Mouse (Mus musculus): ENCODE data around the gene Foxk1. TPM values are rescaled to one million over a fixed set of nuclear protein-coding genes. Genes with fewer than 3 reads are reported as not detected.

Foxk1 gene
- polyA plus RNA-seq, 1 experiment = 9.1 TPM

DNA sequence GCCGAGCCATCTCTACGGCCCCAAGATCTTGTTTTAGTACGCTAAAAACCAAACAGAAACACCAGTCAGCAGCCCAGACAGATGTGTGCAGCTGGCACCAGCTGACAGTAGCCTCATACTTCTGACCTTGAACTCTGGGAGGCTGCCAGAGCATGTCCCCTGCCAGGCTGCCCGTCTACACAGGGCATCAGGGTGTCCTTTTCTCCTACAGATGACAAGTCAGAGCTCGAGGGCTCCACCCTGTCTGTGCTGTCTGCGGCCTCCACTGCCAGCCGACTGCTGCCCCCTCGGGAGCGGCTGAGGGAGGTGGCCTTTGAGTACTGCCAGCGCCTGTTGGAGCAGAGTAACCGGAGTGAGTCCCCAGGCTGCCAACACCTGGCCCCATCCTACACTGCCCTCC lies 68.5 kb downstream of the Foxk1 start:
- WGBS = 92% methylated on average over 11 of the region's 11 CpGs
- Histone ChIP-seq H3K4me3 (replicated peaks; ENCODE audit: control insufficient read depth, low read depth, low read length) (no peak overlapping the region), H3K4me1 (ENCODE audit: control insufficient read depth, insufficient read depth, low read length) (no peaks in the 10 kb centered on the region), H3K27ac (ENCODE audit: control insufficient read depth, insufficient read depth, low read depth, low read length, poor library complexity) (no peak overlapping the region)
- TF ChIP-seq POLR2A (IDR thresholded peaks at IDR 0.05; ENCODE audit: borderline replicate concordance, control insufficient read depth, low read depth, low read length) = no peak
- no peak for TF ChIP-seq CTCF (IDR thresholded peaks at IDR 0.05; ENCODE audit: control insufficient read depth, insufficient read depth, low read length)

DNA sequence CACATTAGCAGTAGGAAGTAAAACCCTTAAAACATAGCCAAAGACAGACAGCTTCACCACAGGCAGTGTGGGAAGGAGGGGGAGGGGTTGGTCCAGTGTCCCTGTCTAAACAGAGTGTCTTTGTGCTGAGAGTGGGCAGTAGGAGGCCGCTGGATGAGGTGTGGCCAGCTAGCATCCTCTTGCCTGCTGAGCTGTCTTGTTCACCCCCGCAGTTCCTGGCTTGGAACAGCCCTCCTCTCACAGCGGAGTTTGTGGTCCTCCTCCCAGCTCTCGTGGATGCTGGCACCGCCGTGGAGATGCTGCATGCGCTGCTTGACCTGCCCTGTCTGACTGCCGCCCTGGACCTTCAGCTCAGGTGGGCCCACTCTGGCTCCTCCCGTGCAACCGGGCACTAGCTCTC lies 72.4 kb downstream of the Foxk1 start:
- no peak for TF ChIP-seq POLR2A (IDR thresholded peaks at IDR 0.05; ENCODE audit: borderline replicate concordance, control insufficient read depth, low read depth, low read length)
- no peak for TF ChIP-seq CTCF (IDR thresholded peaks at IDR 0.05; ENCODE audit: control insufficient read depth, insufficient read depth, low read length)
- Histone ChIP-seq H3K4me3 (replicated peaks; ENCODE audit: control insufficient read depth, low read depth, low read length) (no peak overlapping the region), H3K4me1 (ENCODE audit: control insufficient read depth, insufficient read depth, low read length) (no peaks in the 10 kb centered on the region), H3K27ac (ENCODE audit: control insufficient read depth, insufficient read depth, low read depth, low read length, poor library complexity) (no peak overlapping the region)
- 87% methylated on average over 10 of the region's 10 CpGs for WGBS

DNA sequence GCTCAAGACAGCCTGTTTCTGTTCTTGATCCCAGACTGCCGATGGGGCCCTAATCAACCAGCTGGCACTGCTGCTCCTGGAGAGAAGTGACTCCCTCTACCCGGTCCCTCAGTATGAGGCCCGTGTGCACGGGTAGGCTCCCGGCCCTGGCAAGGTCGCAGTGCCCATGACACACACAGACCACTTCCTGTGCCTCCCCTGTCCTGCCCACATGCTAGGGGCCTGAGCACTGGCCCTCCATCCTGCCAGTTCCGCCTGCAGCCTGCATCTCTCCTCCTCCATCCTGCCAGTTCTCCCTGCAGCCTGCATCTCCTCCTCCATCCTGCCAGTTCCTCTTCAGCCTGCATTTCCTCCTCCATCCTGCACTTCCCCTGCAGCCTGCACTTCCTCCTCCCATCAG lies 74.4 kb downstream of the Foxk1 start:
- Histone ChIP-seq H3K4me3 (replicated peaks; ENCODE audit: control insufficient read depth, low read depth, low read length) (no peak overlapping the region), H3K27ac (ENCODE audit: control insufficient read depth, insufficient read depth, low read depth, low read length, poor library complexity) (no peak overlapping the region), H3K4me1 (ENCODE audit: control insufficient read depth, insufficient read depth, low read length) (no peaks in the 10 kb centered on the region)
- WGBS = 25% methylated on average over 7 of the region's 7 CpGs
- TF ChIP-seq CTCF (IDR thresholded peaks at IDR 0.05; ENCODE audit: control insufficient read depth, insufficient read depth, low read length) = no peak
- TF ChIP-seq POLR2A (IDR thresholded peaks at IDR 0.05; ENCODE audit: borderline replicate concordance, control insufficient read depth, low read depth, low read length) = no peak

DNA sequence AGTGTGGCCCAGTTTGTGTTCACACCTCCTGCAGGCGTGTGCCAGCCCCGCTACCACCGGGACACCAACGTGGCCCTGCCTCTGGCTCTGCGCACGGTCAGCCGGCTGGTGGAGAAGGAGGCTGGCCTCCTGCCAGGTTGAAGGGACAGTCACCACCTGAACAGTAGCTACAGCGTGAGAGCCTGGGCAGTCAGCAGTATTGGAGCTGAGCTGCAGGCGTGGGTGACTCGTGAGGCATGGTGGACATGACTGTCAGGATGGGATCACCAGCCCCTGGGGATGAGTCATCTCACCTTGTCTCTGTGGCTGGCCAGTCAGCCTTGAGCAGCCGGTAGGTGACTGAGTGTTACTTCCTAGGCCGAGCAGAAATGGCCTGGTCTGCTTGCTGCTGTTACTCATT lies 76.0 kb downstream of the Foxk1 start:
- 87% methylated on average over 12 of the region's 12 CpGs for WGBS
- no peak overlapping the region for H3K4me3 ChIP-seq (replicated peaks; ENCODE audit: control insufficient read depth, low read depth, low read length)
- no peak for TF ChIP-seq CTCF (IDR thresholded peaks at IDR 0.05; ENCODE audit: control insufficient read depth, insufficient read depth, low read length)
- no peak for TF ChIP-seq POLR2A (IDR thresholded peaks at IDR 0.05; ENCODE audit: borderline replicate concordance, control insufficient read depth, low read depth, low read length)
- no peak overlapping the region for H3K27ac ChIP-seq (ENCODE audit: control insufficient read depth, insufficient read depth, low read depth, low read length, poor library complexity)
- no peaks in the 10 kb centered on the region for H3K4me1 ChIP-seq (ENCODE audit: control insufficient read depth, insufficient read depth, low read length)

DNA sequence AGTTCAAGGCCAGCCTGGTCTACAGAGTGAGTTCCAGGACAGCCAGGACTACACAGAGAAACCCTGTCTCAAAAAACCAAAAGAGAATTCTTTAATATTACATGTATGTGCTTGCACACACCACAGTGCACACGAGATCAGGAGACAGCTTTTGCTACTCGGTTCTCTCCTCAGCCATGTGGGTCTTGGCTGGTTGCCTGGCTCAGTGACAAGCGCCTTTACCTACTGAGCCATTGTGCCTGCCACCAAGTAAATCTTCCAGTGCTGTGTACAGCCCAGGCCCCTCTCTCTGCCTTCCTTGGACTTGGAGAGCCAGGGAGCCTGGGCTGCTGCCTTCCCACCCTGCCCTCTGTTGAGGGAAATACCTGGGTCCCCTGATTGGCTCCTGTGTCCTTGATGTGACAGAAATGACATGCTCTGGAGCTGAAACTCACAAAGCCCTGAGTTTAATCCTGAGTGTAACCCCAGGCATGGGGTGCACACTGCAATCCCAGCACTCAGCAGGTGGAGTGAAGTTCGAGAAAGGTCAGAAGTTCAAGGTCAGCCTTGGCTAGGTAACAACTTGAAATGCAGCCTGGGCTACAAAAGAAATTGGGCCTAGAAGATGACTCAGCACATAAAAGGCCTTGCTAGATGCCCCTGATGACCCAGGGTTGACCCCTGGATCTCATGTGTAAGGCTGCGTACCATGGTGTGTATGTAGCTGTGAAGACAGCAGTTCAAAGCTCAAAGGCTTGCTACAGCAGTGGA lies 76.7 kb downstream of the Foxk1 start:
- WGBS = 70% methylated on average over 5 of the region's 5 CpGs
- TF ChIP-seq CTCF (IDR thresholded peaks at IDR 0.05; ENCODE audit: control insufficient read depth, insufficient read depth, low read length) (no peak), POLR2A (IDR thresholded peaks at IDR 0.05; ENCODE audit: borderline replicate concordance, control insufficient read depth, low read depth, low read length) (no peak)
- Histone ChIP-seq H3K4me1 (ENCODE audit: control insufficient read depth, insufficient read depth, low read length) (no peaks in the 10 kb centered on the region), H3K27ac (ENCODE audit: control insufficient read depth, insufficient read depth, low read depth, low read length, poor library complexity) (no peak overlapping the region), H3K4me3 (replicated peaks; ENCODE audit: control insufficient read depth, low read depth, low read length) (no peak overlapping the region)

DNA sequence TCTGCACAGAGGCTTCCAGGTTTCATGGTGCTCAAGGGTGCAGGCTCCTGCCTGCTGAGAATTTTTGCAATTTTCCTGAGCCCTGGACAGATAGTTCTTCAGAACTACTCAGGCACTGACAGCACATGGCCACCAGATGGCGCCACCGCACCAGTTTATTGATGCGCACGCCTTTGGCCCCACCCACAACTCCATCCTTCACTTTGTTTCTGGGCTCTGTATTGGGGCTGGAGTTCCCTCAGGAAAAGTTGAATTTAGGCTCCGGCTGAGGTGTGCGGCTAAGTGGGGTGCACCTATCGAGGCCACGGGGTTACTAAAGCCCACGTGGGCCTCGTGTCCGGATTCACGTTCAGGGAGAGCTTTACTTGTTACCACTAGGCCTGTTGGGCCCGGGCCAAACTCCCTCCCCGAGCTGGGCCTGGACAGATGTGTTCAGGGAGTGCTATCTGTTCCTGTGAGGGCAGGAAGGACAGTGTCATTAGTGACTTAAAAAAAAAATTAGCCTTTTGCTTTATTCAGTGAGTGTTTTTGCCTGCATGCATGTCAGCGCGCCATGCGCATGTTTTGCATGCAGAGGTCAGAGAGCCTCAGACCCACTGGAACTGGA lies 77.6 kb downstream of the Foxk1 start:
- TF ChIP-seq POLR2A (IDR thresholded peaks at IDR 0.05; ENCODE audit: borderline replicate concordance, control insufficient read depth, low read depth, low read length) (no peak), CTCF (IDR thresholded peaks at IDR 0.05; ENCODE audit: control insufficient read depth, insufficient read depth, low read length) (peak; percentile 91)
- WGBS = 37% methylated on average over 17 of the region's 17 CpGs
- Histone ChIP-seq H3K27ac (ENCODE audit: control insufficient read depth, insufficient read depth, low read depth, low read length, poor library complexity) (no peak overlapping the region), H3K4me1 (ENCODE audit: control insufficient read depth, insufficient read depth, low read length) (no peaks in the 10 kb centered on the region), H3K4me3 (replicated peaks; ENCODE audit: control insufficient read depth, low read depth, low read length) (no peak overlapping the region)

DNA sequence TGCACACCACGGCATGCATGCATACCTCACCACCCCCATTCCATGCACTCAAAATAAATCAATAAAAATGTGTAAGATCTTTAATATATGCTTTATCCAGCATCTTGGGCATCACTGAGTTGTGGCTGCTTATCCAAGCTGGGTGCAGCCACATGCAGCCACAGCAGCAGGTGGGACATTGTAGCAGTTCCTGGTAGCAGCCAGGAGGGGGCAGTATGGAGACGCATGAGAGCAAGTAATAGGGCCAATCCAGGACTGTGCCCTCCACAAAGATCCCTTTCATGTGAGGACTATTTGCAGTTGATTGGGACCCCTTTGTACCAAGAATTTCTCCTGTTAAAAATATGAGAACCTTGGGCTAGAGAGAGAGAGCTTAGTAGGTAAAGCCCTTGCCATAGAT lies 81.2 kb downstream of the Foxk1 start:
- H3K4me1 ChIP-seq (ENCODE audit: control insufficient read depth, insufficient read depth, low read length) = no peaks in the 10 kb centered on the region
- no peak overlapping the region for H3K27ac ChIP-seq (ENCODE audit: control insufficient read depth, insufficient read depth, low read depth, low read length, poor library complexity)
- WGBS = 62% methylated on average over 2 of the region's 2 CpGs
- no peak for TF ChIP-seq POLR2A (IDR thresholded peaks at IDR 0.05; ENCODE audit: borderline replicate concordance, control insufficient read depth, low read depth, low read length)
- peak; percentile 85 for TF ChIP-seq CTCF (IDR thresholded peaks at IDR 0.05; ENCODE audit: control insufficient read depth, insufficient read depth, low read length)
- no peak overlapping the region for H3K4me3 ChIP-seq (replicated peaks; ENCODE audit: control insufficient read depth, low read depth, low read length)

DNA sequence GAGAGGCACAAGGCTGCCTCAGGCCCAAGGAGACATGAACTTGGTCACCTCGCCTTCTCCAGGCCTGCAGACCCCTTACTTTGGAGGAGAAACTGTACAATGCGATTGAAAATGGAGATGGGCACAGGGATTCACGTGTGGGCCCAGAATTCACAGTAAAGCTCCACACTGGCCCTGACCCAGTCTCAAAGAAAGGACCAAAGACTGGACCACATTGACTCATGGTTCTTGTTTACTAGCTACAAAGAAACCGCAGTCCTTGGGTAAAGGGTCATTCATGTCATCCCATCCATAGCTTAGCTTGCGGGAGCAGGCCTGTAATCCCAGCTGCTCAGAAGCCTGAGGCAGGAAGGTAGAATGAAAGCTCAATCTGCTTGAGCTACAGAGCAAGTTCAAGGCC lies 82.3 kb downstream of the Foxk1 start:
- Histone ChIP-seq H3K27ac (ENCODE audit: control insufficient read depth, insufficient read depth, low read depth, low read length, poor library complexity) (no peak overlapping the region), H3K4me3 (replicated peaks; ENCODE audit: control insufficient read depth, low read depth, low read length) (no peak overlapping the region), H3K4me1 (ENCODE audit: control insufficient read depth, insufficient read depth, low read length) (no peaks in the 10 kb centered on the region)
- WGBS = 84% methylated on average over 5 of the region's 5 CpGs
- TF ChIP-seq POLR2A (IDR thresholded peaks at IDR 0.05; ENCODE audit: borderline replicate concordance, control insufficient read depth, low read depth, low read length) = no peak
- no peak for TF ChIP-seq CTCF (IDR thresholded peaks at IDR 0.05; ENCODE audit: control insufficient read depth, insufficient read depth, low read length)
